Mouse (Mus musculus) embryonic facial prominence, embryonic 12.5 days (tissue): ENCODE results near the gene Vmn2r3. TPM values are rescaled to one million over a fixed set of nuclear protein-coding genes. Genes with fewer than 3 reads are reported as not detected.
"Not testable (repeated sequence)": the region's sequence is repeated elsewhere in the genome, so short reads cannot be mapped to it uniquely, and the experiment has no call there.

Experiments used
- ATAC-seq: fragments of 200-750 bp; cut with Nextera tagmentation; 2 replicates; pipeline ENCODE4 v1.8.0; 2017; ENCODE audit not compliant: insufficient number of reproducible peaks, insufficient read depth, low FRiP score, low TSS enrichment
- H3K27ac ChIP-seq: fragments of 300-500 bp; sonication (generic); 2 replicates; pipeline ENCODE4 v1.5.1; 2016; ENCODE audit warnings: mild to moderate bottlenecking
- H3K27me3 ChIP-seq: fragments of 300-500 bp; sonication (generic); 2 replicates; pipeline ENCODE4 v1.6.1; 2016; ENCODE audit warnings: mild to moderate bottlenecking, moderate library complexity
- H3K36me3 ChIP-seq: fragments of 300-500 bp; sonication (generic); 2 replicates; pipeline ENCODE4 v1.6.1; 2016; ENCODE audit warnings: mild to moderate bottlenecking
- H3K4me1 ChIP-seq: fragments of 300-500 bp; sonication (generic); 2 replicates; pipeline ENCODE4 v1.6.1; 2016
- H3K4me2 ChIP-seq: fragments of 300-500 bp; sonication (generic); replicated peaks from 2 replicates; pipeline ENCODE4 v1.6.1; 2016; ENCODE audit warnings: mild to moderate bottlenecking, moderate library complexity
- H3K4me3 ChIP-seq: fragments of 300-500 bp; sonication (generic); 2 replicates; pipeline ENCODE4 v1.5.1; 2016; ENCODE audit warnings: mild to moderate bottlenecking
- H3K9ac ChIP-seq: fragments of 300-500 bp; sonication (generic); 2 replicates; pipeline ENCODE4 v1.6.1; 2016; ENCODE audit warnings: mild to moderate bottlenecking, moderate library complexity
- H3K9me3 ChIP-seq: fragments of 300-500 bp; sonication (generic); 2 replicates; pipeline ENCODE4 v1.6.1; 2016; ENCODE audit warnings: mild to moderate bottlenecking, moderate library complexity
- WGBS: fragments of 180-500 bp; shearing (Covaris S2); methylation state at CpG from one replicate; pipeline ENCODE4 v1.1.7; 2016; 5-methylcytosine and 5-hydroxymethylcytosine counted together
- polyA plus RNA-seq: library from polyadenylated mRNA; unstranded; fragments of >200 nt; fragmentation: Nextera tagmentation; extraction: Ambion mirVana; gene quantifications from 2 replicates; pipeline ENCODE4 v1.2.1, GENCODE M21; 2016

Gene Vmn2r3
- not detected in 2 replicates for polyA plus RNA-seq

DNA sequence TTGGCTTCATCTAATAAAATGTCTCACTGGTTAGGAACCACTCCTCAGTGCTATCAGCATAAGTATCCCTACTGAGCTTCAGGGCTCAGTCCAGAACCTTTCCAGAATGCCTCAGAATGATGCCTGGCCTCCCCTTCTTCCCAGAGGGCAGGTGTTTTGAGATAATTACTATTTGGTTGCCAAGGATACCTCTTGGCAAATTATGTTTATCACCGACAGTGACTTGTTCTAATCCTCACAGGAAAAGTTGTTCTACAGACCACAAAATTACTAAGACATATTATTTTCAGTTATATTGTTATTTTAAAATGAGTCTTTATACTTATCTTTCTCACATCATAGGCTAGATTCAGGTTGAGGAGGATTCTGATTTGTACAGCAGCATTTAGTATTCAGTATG lies at the start of gene Vmn2r3:
Vmn2r3 (minus strand) TSS at position 101 of the 400 bp plus-strand sequence.
- no peaks in the 10 kb centered on the region for H3K9me3 ChIP-seq
- H3K4me3 ChIP-seq: no peak within 1 kb of the TSS
- no peak within 1 kb of the TSS for H3K9ac ChIP-seq
- H3K27ac ChIP-seq: no peak within 1 kb of the TSS
- no peak for ATAC-seq
- 84% methylated on average over 1 of the region's 1 CpGs for WGBS
- H3K27me3 ChIP-seq: no peaks in the 10 kb centered on the region
- H3K4me1 ChIP-seq: no peaks in the 10 kb centered on the region
- no peak within 1 kb of the TSS for H3K4me2 ChIP-seq
- H3K36me3 ChIP-seq: no peaks in the 10 kb centered on the region

DNA sequence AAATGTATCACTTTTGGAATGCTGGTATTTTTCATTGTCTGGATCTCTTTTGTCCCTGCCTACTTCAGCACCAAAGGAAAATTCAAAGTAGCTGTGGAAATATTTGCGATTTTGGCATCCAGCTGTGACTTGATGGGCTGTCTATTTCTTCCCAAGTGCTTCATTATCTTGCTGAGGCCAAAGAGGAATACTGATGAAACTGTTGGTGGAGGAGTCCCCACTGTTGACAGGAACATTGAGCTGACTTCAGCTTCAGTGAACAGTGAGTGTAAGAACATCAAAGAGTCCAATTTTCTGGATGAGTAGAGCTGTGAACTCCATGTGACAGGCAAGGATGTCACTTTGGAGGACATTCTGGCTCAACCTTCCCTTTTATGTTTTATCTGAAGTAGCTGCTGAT lies 43.0 kb upstream of the Vmn2r3 start:
- Histone ChIP-seq H3K9me3 (no peaks in the 10 kb centered on the region), H3K4me3 (no peak overlapping the region), H3K4me2 (no peak overlapping the region), H3K36me3 (no peaks in the 10 kb centered on the region), H3K27ac (no peak overlapping the region), H3K4me1 (no peaks in the 10 kb centered on the region), H3K9ac (no peak overlapping the region), H3K27me3 (no peaks in the 10 kb centered on the region)
- ATAC-seq: no peak
- WGBS: 80% methylated on average over 1 of the region's 1 CpGs

DNA sequence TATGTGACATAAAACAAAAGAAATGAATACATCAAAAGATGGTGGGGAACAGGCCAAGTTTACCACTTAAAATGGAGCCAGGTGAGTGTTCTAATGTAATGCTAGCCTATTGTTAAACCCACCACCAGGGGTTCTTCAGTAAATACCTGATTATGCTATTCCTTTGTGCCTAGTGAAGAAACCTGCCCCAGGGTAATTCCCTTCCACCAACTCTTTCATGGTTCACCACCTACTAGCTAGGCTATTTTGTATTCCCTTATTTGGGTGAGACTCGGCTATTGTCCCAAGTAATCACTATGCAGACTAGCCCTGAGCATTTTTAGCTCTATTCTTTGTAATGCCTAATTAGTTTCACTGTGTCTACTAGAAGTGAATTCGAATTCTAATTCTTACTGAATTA lies 32.3 kb upstream of the Vmn2r3 start:
- H3K27me3 ChIP-seq: no peaks in the 10 kb centered on the region
- 56% methylated on average over 2 of the region's 2 CpGs for WGBS
- no peak overlapping the region for H3K4me3 ChIP-seq
- no peaks in the 10 kb centered on the region for H3K4me1 ChIP-seq
- H3K36me3 ChIP-seq: no peaks in the 10 kb centered on the region
- no peak overlapping the region for H3K9ac ChIP-seq
- no peak overlapping the region for H3K4me2 ChIP-seq
- no peaks in the 10 kb centered on the region for H3K9me3 ChIP-seq
- no peak for ATAC-seq
- H3K27ac ChIP-seq: no peak overlapping the region

DNA sequence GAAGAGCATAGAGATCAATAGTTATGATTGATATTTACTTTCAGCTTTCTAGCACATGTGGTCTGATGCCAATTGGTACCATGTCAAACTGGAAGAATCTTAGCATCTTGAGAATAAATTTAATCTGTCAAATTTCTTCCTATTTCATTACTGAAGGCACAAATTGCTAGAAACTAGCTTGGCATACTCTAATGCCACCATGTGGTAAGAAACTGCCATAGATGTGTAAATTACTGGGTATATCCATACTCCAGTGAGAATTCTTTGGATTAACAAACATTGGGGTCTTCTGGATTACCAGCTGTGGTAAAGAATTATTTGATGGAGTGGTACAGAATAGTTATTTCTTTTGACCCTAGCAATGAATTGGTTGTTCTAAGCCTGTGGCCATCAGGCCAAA lies 17.3 kb upstream of the Vmn2r3 start:
- no peak overlapping the region for H3K9ac ChIP-seq
- no peaks in the 10 kb centered on the region for H3K27me3 ChIP-seq
- H3K9me3 ChIP-seq: no peaks in the 10 kb centered on the region
- no peaks in the 10 kb centered on the region for H3K4me1 ChIP-seq
- ATAC-seq: no peak
- no peak overlapping the region for H3K27ac ChIP-seq
- H3K36me3 ChIP-seq: no peaks in the 10 kb centered on the region
- no peak overlapping the region for H3K4me3 ChIP-seq
- no peak overlapping the region for H3K4me2 ChIP-seq

DNA sequence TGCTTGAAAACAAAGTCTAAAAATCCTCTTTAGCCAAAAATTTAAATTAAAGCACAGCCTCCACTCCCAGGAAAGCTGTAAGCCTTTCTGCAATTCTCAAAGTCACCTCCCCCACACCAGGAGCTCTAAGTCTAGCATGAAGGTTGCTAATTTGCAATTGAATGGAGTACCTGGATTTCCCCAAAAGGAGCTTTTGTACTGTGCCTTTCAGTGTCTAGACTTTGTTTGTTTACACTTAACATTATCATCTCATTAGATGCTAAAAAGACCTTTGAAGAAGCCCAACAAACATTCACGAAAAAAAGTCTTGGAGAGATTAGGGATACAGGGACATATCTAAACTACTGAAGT lies 23.8 kb downstream of the Vmn2r3 start:
- Histone ChIP-seq H3K36me3 (no peaks in the 10 kb centered on the region), H3K4me2 (no peak overlapping the region), H3K27ac (no peak overlapping the region), H3K27me3 (no peaks in the 10 kb centered on the region), H3K4me3 (no peak overlapping the region), H3K9me3 (no peaks in the 10 kb centered on the region), H3K4me1 (no peaks in the 10 kb centered on the region), H3K9ac (no peak overlapping the region)
- no peak for ATAC-seq
- WGBS: 20% methylated on average over 1 of the region's 1 CpGs

DNA sequence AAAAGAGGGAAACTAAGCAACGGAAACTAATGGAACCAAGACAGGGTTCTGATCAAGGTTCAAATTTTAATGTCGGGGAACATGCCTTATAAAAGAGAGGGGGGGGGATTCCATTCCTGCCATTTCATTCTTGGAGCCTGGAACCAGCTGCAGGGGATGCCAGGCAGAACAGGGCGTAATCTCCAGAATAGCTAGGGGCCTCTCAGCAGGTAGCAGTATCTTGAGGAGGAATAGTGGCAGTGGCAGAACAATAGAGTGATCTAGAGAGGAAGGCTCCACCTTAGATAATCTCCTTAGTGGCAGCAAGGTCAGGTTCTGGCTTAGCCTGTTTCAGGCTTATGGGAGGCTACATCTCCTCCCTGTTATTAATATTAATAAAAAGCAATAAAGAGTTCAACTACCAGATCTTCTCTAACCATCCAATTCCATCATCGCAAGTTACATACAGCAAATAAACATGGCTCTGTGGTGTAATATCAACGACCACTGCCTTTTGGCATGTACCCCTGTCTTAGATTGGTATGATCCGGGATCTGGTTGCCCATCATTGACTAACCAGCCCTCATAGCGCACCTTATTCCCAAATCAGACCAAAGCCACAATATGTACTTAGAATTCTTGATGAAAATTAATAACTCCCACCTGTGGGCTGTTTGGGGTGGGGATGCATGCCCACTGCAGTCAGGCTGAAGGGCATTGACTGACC lies 24.3 kb downstream of the Vmn2r3 start:
- 28% methylated on average over 7 of the region's 7 CpGs for WGBS
- not testable (repeated sequence) for H3K27ac ChIP-seq, ATAC-seq, H3K4me1 ChIP-seq, H3K27me3 ChIP-seq, H3K4me2 ChIP-seq, H3K36me3 ChIP-seq, H3K9me3 ChIP-seq, H3K9ac ChIP-seq, H3K4me3 ChIP-seq

DNA sequence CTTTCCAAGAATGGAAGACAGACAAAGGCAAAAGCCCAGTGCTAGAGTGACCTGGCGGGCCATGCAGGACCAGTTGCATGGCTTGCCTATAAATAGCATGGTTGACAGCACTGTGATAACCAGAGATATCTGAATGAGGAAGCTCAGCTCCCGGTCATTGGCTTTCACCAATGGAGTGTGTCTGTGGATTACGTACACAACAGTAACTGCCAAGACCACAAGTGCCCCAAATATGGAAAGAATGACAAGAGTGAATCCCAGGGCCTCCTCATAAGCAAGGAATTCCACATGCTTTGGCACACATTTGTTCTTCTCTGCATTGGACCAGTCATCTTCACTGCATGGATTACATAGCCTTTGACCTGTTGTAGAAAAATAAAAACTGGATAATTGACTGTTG lies 29.9 kb downstream of the Vmn2r3 start:
- 88% methylated on average over 3 of the region's 3 CpGs for WGBS
- no peak overlapping the region for H3K4me3 ChIP-seq
- no peak overlapping the region for H3K4me2 ChIP-seq
- H3K9ac ChIP-seq: no peak overlapping the region
- no peak for ATAC-seq
- no peaks in the 10 kb centered on the region for H3K9me3 ChIP-seq
- no peaks in the 10 kb centered on the region for H3K4me1 ChIP-seq
- no peak overlapping the region for H3K27ac ChIP-seq
- H3K27me3 ChIP-seq: no peaks in the 10 kb centered on the region
- no peaks in the 10 kb centered on the region for H3K36me3 ChIP-seq

DNA sequence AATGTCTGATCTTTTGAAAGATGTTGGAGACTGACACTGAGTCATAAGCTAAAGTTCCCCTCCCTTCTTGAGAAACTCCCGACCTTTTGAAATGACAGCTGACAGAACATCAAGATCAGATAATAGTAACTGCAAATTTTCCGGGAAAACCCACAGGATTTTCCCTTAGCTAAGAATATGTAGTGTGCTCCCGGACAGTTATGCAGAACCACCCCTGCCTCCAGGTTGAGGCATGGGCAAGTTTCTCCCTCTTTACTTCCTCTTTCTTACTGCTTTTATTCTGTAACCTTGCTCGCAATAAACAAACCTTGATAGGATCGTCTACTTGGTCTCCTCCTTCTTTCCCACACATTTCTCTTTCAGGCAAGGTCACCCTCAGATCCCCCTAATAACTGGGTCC lies 37.9 kb downstream of the Vmn2r3 start:
- WGBS: 84% methylated on average over 5 of the region's 5 CpGs

DNA sequence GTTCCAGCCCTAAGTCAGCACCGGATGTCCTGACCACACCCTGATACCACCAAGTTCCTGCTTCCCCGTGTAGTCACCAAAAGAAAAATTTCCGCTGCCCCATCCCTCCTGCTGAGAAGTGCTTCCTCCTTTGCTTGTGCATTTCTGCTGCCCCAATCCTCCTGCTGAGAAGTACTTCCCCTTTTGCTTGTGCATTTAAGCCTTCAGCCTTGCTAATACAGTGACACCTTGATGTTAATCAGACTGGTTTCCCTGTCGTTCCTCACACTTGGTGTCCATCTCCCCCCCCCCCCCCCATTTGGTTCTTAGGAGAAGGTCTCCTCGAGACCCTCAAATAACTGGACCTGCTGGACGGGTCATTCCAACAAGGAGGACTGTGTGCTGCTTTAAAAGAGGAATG lies 39.0 kb downstream of the Vmn2r3 start:
- not testable (repeated sequence) for H3K27ac ChIP-seq, H3K27me3 ChIP-seq, ATAC-seq, H3K4me2 ChIP-seq, H3K9ac ChIP-seq, H3K9me3 ChIP-seq, H3K36me3 ChIP-seq, H3K4me3 ChIP-seq, H3K4me1 ChIP-seq
- 92% methylated on average over 6 of the region's 6 CpGs for WGBS

More for the DNA sequence above, 37.9 kb downstream of the Vmn2r3 start:
- H3K4me2 ChIP-seq: no peak overlapping the region
- no peak overlapping the region for H3K4me3 ChIP-seq
- no peaks in the 10 kb centered on the region for H3K36me3 ChIP-seq
- H3K4me1 ChIP-seq: no peaks in the 10 kb centered on the region
- no peaks in the 10 kb centered on the region for H3K27me3 ChIP-seq
- no peak overlapping the region for H3K27ac ChIP-seq
- no peak overlapping the region for H3K9ac ChIP-seq
- no peaks in the 10 kb centered on the region for H3K9me3 ChIP-seq
- ATAC-seq: no peak

DNA sequence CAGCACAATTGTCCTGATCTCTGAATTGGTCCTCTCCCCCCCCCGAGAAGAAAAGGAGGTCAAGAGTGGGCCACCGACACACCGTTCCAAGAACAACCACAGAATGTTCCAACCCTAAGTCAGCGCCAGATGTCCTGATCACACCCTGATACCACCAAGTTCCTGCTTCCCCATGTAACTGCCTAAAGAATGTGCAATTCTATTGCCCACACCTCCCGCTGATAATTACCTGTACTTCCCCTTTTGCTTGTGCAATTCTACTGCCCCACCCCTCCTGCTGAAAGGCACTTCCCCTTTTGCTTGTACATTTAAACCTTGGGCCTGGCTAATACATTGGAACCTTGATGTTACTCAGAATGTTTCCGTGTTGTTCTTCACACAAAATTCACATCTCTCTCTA lies 54.0 kb downstream of the Vmn2r3 start:
- not testable (repeated sequence) for H3K4me3 ChIP-seq, H3K4me1 ChIP-seq, H3K27me3 ChIP-seq, ATAC-seq, H3K27ac ChIP-seq, H3K9ac ChIP-seq, H3K4me2 ChIP-seq, H3K36me3 ChIP-seq, H3K9me3 ChIP-seq
- 89% methylated on average over 6 of the region's 6 CpGs for WGBS

DNA sequence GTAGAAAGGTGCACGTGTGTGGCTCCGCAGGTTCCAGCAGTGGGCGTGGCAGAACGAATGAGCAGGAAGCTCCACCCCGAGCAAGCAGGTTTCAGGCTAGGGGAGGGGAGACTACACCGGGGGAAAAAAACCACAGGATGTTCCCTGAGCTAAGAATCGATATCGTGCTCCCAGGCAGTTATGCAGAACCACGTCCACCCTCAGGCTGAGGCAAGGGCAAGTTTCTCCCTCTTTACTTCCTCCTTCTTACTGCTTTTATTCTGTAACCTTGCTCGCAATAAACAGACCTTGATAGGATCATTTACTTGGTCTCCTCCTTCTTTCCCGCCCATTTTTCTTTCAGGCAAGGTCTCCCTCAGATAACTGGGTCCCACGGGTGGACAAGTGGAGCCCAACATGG lies 55.9 kb downstream of the Vmn2r3 start:
- not testable (repeated sequence) for H3K27ac ChIP-seq, H3K4me1 ChIP-seq, H3K4me3 ChIP-seq, H3K27me3 ChIP-seq, H3K9ac ChIP-seq, H3K36me3 ChIP-seq, H3K9me3 ChIP-seq, ATAC-seq, H3K4me2 ChIP-seq
- WGBS: 80% methylated on average over 10 of the region's 12 CpGs

DNA sequence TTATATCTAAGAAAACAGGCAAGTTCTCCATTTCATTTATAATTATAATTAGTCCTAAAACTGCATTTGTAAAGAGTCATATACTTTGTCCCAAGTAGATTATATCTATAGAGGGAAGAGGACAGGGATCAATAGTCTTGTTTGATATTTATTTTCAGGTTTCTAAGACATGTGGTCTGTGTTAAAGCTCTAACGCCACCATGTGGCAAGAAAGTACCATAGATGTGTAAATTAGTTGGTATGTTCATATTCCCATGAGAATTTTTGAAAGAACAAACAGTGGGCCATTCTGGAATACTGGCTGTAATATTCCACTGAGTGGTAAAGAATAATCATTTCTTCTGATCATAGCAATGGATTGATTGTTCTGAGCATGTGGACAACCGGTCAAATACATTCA lies 62.3 kb downstream of the Vmn2r3 start:
- no peak overlapping the region for H3K4me3 ChIP-seq
- WGBS: 49% methylated on average over 2 of the region's 2 CpGs

More for the DNA sequence above, 62.3 kb downstream of the Vmn2r3 start:
- Histone ChIP-seq H3K4me2 (no peak overlapping the region), H3K4me1 (no peaks in the 10 kb centered on the region), H3K36me3 (no peaks in the 10 kb centered on the region), H3K27ac (no peak overlapping the region), H3K9ac (no peak overlapping the region), H3K27me3 (no peaks in the 10 kb centered on the region), H3K9me3 (no peaks in the 10 kb centered on the region)
- ATAC-seq: no peak
